Mouse (Mus musculus): ENCODE measurements around the gene Gins2.

DNA sequence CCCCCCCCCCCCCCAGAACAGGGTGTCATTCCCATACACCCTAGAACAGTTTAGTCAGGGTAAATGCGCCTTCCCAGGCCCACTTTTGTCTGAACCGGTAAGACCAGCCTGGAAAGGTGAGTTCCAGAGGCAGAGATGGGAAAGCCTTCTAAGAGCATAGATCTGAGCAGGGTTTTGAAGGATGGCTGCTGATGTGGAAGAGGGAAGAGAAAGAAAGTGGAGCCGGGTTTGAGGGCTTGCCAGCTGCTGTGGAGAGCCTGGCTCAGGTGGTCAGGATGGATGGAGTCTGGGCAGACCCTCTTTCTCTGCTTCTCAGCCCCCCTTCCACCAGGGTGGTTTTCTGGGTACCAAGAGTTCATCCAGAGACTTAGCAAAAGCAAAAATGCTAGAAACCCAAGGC lies 55.7 kb downstream of the Gins2 start:
- TF ChIP-seq POLR2A (IDR thresholded peaks at IDR 0.05; ENCODE audit: control insufficient read depth, extremely low read depth, insufficient read depth, low read length, poor library complexity), result no peak
- TF ChIP-seq CTCF (IDR thresholded peaks at IDR 0.05; ENCODE audit: borderline replicate concordance, control insufficient read depth, extremely low read depth, insufficient read depth, low read length, poor library complexity), result no peak
